Mouse (Mus musculus): Measurements from ENCODE around the gene Creb3l2.

The Creb3l2 gene

DNA sequence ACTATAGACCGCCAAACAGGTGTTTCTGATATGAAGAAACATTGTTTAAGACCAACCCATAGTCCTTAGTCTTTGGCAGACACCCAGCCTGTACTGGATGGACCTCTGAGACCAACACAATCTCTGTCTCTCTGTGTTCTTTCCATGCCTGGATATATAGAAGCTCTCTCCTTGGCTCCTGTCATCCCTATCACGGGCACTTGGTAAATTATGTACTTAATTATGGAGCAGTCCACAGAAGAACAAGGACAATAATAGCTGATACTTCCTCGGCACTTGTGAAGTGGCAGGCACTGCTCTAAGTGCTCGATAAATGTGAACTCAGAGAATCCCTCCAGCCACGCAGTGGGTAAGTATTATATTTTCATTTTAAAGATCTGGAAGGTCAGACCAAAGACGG lies 72.2 kb downstream of the Creb3l2 start:
- no peak for DNase-seq

DNA sequence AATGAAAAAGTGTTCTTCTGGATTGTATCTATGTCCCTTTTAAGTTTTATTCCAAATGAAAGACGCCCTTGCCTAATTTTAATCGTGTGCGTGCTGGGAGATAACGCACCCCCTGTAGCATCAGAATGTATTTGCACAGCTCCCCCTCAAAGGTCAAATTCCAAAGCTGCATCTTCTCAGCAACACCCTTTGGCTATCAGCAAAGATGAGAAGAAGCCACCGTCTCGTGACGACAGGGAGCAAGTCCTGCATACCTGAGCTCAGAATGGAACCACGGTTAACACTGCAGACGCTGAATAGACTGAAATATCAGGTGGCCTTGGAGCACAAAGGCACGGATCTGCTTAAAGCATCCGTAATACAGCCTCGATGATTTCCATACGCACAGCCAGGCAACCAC lies 73.7 kb downstream of the Creb3l2 start:
- DNase-seq = no peak

DNA sequence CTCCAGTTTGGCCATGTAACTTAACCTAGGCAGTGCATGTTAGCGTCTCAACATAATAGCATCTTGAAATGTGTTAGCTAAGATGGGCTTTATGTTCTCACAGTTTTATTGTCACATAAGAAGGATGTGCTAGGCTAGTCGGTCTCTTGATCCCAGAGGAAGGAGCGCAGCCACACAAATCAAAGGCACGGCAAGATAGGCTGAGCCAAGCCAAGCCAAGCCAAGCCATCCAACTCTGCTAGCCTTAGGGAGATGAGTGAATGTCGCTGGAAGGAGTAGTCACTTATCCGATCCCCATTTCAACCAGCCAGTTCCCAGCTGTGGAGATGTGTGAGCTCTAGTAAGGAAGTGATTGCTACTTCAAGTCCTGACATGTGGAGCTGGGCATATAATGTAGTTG lies 75.0 kb downstream of the Creb3l2 start:
- no peak for DNase-seq

DNA sequence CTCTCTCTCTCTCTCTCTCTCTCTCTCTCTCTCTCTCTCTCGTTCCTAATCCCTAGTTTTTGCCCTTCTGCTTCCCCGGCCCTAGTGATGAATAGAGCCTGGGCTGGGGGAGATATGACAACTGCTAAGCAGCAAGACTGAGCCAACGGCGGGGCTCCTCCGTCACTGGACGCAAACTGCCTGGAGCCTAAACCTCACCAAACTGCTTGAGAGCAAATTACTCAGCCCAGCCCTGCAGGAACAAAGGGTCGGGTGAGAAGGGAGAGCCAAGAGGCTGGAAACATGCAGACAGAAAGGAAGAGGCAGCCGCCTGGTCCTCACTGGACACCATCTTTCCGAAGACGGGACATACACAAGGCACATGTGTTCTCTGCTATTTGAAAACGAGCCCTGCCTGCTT lies 76.8 kb downstream of the Creb3l2 start:
- DNase-seq = no peak

DNA sequence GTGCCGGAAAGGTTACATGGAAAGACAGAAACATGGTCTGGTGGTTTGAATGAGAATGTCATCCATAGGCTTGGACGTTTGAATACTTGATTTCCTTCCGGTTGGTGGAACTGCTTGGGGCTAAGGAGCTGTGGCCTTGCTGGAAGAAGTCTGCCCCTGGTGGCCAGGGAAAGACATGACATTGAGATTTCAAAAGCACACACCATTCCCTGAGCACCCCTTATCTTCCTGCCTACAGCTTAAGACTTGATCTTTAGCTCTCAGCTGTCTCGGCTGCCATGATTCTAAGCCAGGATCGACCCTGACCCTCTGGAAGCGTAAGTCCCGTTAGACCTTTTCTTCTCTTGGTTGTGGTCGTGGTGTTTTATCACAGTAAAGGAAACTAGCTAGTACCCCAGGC lies 77.6 kb downstream of the Creb3l2 start:
- DNase-seq = no peak

DNA sequence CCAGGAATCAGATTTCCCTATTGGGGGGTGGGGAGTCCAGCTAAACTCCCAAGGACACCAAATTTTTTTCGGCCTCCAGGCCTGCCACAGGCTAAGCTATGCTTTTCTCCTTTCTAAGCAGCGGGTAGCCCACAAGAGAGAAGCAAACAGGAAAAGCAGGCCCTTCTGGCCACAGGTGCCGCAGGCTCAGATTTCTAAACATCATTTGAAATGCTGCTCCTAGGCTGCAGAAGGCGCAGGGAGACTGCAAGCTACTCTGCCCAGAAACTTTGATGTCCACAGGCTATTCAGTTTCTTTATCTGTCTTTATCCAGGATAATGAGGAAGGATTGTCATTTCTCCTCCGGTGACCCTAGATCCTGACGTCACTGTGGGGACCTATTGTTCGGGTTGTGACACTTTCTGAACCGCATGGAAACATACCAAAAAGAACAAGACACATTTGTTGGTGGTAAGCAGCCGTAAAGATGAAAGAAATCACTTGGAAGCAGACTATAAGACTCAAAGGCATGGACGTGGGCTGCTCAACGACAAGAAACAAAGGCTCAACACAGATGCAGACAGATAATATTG lies 81.0 kb downstream of the Creb3l2 start:
- no peak for DNase-seq

DNA sequence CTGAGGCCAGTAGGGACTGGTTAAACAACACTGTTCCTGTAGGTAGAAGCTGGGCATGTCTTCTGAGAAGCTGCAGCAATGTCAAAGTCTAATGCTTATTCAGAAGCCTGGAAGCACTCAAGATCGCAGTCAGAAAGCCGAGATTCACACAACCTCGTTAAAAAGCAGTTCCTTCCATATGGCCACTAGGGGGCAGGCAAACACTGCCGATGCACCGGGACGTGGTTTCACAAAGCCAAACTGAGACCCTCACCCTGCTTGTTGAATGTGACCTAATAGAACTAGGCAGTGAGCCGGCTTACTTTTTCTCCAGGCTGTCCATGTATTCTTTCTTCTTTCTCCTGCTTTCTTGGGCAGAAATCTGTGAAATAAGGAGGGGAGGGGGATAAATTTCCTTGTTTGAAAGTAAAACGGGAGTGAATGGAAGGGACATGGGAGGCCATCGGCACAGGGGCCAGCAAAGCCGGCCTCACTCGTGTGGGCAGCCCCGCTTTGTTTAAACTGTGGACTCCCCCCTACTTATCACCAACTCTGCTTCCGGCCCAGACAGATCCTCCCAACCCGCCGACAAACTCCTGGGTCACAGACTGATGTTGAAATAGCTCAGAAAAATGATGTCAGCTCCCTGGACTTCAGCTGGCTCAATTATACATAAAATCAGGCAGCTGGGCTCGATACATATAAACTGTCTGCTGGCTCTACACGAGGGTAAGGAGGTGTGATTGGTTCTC lies 87.3 kb downstream of the Creb3l2 start:
- DNase-seq = peak; percentile 56 to 70

DNA sequence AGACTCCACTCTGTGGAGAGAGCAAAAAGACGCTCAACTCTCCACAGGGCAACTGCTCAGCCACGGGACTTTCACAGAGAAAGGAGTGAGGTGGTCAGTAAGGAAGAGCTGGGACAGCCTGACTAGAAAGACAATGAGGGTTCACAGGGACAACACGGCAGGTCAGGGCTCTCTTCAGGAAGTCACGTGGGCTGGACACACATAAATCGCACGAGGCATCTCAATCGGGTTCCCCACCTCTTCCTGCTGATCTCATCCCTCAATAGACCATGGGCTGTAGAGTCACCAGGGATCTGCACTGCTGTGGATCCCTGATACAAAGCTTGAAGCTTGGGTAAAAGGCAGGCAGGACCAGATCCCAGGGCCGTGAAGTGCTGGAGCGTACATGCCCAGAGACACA lies 88.3 kb downstream of the Creb3l2 start:
- DNase-seq = no peak

DNA sequence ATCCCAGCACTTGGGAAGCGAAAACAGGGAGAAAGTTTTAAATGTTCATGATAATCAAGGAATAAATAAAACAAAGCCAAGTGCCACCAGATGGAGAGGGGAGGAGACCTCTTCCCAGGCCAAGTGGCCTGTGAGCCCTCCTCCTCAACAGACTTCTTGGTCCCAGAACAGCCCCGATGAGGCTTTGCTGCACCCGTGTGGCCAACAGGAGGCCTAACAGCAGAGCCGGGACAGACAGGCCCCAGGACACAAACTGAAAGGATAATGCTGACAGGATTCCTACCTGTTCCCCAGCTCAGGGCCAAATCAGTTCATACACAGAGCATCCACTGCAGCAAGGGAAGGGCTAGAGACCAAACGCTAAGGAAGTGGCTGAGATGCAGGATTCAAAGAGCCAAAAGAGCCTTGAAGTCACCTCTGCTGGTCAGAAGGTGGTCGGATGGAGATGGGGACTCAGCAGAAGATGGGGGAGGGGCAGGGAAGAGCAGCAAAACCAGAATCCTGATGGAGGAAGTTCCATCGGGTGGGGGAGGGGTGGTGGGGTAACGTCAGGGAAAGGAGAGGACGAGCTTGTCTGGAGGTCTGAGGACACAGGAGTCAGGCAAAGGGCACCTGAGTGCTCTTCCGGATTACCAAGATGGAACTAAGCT lies 90.1 kb downstream of the Creb3l2 start:
- peak; percentile 75 to 83 for DNase-seq

DNA sequence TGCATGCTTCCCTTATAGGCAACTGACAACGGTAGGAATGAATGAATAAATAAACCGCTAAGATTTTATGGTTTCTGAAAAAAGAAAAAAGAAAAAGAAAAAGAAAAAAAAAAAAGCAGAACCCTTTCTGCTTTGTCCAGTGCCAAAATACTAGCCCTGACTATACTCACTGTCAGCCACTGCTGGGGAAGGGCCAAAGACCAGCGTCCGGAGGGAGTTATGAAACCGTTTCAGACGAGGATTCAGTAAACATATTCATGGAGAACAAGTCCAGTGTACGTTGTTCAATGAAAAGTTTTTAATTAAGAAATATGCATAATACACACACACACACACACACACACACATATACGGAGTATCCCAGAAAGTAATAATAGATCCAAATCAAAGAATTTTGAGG lies 91.6 kb downstream of the Creb3l2 start:
- no peak for DNase-seq

DNA sequence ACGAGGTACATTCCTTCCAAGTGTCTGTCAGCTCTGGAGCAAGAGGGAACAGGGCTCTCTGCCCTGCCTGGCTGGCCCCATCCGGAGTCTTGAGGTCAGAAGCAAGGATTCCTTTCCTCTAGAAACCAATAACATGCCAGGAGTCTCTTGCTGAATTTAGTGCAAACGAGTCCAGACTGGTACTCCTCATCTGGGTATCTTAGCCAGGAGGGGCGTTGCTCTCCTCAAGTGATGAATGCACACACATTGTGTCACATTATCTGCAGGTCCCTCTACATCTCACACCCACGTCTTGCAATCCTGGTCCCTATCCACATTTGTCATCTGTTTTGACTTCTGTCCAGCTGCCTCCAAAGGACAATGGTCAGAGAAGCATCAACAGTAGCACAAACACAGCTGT lies 94.3 kb downstream of the Creb3l2 start:
- DNase-seq = no peak

DNA sequence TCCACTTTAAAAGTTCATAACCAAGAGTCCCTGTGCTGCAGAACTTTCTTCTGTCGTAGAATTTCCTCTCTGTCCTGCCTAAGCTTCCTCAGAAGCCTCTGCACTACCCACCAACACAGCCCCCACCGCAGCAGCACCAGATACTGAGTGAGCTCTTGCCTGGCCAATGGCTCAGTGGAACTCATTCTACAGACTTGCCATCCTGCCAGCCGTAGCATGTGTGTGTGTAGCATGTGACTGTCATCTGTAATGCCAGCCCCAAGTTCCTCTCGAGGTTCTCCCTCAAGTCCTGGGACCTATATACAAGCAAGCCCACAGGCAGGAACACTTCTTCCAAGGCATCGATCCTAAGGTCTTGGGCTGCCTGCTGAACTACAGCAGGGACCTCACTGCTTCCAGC lies 103.9 kb downstream of the Creb3l2 start:
- DNase-seq = peak in 1 of 2 experiments; percentile 2

DNA sequence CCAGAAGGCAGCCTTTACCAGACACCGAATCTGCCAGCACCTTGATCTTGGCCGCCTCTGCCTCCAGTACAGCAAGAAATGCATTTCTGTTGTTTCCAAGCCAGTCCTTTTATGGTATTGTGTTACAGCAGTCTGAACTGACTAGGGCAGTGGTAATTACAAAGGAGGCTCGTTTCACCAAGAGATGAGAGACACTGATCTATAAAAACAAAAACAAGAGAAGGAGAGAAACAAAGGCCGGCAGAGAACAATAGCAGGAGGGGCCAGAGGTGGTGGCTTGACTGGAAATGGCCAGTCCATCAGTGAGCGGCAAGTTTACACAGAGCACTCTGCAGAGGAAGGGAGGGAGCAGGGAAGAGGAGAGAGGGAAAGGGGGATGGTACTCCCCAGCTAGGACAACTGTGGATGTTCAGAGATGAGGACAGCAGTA lies 105.1 kb downstream of the Creb3l2 start:
- DNase-seq = no peak

DNA sequence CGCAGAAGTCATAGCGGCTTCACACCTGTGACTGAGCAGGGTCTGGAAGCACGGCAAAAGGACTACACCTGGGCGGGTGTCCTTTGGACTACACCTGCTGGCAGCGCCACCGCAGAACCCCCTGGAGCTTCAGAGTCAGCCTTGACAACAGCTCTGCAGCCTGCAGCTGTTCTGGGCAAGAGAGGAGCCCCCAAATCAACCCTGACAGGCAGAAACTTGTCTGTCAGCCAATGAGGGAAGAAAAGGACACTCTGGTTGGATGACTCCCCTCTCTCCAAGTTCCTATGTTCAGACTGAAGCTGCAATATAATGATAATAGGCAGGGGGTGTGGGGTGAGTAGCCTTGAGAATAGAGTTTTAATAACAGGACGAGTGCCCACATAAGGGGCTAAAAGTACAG lies 105.6 kb downstream of the Creb3l2 start:
- DNase-seq = no peak

DNA sequence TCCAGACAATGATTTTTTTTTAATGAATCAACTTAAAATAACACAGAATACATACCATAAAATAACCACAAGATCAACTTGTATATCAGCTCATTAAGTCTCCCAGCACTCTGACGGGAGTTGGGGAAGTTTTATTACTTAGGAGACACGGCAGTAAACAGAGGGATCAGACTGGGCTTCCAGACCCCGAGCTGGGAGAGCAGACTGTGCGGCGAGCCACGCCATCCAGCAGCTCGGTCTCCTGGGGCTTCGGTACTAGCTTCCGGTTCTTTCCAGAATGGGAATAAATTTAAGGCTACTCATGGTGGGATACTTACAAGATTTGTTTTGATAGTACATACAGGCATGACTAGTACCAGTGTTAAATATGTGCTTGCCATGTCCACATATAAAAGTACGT lies 109.1 kb downstream of the Creb3l2 start:
- no peak for DNase-seq

DNA sequence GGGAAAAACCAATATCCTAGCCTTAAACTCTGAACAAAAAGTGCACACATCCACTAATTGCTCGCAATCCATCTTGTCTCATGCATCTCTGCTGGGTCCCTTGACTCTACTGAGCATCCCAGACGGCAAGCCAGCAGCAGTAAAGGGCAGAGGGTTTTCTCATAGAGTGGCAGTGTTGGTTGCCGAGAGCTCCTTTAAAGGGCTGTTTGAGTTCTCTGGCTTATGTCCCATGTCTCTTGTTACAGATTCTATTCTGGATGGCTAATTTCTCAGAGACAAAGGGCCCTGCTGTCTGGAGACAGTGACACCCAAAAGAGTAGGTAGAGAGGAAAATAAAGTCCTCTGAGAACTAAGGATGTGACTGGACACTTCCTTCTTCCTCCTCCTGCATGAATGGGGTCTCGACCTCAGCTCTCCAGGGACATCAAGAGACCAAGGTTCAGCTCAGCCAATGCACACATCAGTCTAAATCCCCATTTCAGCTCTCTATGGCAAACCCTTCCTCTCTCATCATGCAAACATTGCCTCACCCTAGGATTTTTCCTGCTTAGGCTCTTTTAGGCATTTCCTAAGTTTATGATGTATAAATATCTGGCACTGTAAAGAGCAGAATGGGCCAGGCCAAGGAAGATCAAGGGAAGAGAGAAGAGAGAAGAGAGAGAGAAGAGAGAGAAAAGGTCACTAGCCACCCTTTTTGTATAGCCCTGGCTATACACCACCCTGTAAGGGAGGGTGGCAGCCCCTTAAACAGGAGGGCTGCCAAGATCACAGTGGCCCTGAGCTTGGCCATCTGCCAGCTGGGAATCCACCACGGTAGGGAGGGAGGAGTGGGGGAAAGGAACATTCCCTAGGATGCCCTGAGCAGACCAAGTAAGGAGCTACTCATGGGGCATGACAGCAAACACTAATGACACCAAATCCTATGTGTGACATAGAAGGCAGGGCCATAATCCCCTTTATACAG lies 111.8 kb downstream of the Creb3l2 start:
- DNase-seq = peak in 1 of 2 experiments; percentile 30

DNA sequence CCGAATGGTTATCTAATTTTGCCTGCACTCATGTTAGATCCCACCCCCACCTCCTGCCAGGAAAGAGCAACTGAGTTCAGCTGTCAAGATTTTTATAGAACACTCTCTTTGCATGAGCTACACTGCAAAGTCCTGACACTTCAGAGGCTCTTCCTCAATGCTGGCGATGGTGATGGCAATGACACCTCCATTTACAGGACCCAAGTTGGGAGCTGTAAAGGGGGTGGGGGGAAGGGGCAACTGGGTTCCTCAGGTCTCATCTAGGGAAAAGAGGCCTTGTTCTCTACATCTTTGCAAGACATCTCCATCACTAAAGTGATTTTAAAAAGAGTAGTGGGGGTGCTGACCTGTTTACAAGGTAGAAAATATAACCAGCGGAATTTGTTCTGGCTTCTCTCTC lies 112.6 kb downstream of the Creb3l2 start:
- no peak for DNase-seq

DNA sequence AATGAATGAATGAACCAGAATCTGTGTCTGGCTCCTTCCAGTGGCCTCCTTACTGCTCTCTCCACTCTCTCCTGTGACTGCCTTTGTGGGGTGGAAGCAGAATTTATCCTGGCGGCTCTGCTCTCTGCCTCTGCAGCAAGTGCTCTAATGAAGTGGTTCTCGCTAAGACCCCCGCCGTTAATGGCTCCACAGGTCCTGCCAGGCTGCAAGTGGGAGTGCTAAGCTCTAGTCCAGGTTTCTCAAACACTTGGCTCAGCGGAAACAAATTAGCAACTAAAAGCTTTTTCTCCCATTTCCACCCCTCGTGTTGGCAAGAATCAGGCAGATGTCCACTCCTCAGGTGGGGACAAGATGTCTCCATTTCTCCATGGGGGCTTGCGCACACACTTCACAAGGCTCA lies 113.3 kb downstream of the Creb3l2 start:
- DNase-seq = no peak

DNA sequence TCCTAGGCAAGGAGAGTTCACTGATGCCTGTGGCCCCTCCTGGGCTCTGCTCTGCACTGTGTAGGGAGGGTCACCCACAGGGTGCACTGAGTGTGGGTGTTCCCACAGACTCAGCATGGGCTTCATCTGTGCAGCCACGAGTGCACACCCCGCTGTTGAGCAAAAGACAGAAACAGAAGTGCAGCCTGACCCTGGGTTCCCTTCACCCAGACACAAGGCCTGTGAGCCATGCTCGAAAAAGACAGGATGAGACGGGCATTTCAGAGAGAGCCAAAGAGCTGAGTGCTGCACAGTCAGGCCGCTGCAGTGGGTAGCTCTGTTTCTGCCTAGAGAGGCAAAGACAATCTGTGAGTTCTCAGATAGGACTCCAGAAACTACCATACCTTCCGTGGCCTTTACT lies 114.4 kb downstream of the Creb3l2 start:
- DNase-seq = no peak

DNA sequence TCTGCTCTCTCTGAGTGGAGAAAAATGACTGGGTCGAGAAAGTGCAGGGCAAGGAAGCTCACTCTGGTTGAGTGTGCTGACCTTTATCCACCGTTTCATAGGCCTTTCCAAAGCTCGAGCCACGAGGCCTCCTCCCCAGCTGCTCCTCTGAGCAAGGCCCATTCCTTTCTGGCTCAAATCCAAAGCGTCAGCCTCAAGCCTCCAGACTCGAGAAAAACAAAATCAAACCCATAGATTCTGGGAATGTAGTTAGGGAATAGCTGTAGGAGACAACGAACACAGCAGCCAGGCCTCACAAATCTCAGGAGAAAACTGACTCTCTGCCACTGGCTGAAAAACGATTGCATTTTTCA lies 115.4 kb downstream of the Creb3l2 start:
- DNase-seq = peak in 1 of 2 experiments; percentile 34

DNA sequence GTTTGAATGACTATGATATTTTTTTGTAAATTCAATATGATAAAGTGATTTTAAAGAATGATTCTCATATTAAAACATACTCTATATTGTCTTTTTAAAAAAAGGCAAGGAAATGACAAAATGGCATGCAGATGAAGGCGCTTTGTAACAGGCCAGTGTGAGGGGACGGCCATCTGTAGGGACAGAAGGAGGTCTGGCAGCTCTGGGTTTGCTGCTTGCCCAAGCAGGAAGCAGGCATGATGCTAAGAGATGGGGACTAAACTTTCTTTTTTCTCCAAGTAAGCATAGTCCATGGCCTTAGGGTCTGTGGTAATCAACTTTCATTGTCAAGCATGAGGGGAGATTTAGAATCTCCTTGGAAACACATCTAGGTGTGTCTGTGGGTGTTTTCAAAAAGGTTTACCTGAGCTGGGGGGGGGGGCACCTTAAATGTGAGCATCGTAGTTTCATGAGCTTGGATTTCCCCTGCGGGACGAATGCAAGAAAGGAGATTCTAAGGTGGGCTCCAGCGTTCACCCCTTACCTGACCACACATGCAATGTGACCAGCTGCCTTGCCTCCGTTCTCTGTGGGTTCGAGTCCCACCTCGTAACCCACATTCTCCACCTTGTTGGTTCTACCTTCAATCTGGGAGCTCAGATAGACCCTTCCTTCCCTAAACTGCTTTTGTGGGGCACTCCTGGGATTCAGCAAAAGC lies 115.9 kb downstream of the Creb3l2 start:
- DNase-seq = peak; percentile 32 to 50

DNA sequence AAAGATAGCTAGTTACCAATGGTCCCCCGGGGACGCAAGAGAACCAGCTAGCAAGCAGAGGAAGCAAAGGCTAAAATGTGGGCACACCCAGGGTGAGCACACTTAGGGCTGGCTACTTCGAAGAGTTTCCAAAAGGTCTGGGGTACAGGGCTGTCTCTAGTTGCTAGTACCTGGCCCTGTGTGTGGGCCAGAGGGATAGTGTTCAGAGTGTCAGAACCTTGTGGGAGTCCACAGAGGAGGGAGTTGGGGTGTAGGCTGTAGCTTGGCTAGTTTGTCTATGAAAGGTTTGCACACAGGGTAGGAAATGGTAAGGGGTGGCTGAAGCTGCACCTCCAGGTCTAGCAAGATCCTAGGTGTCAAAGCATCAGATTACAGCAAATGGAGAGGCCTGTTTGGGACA lies 116.9 kb downstream of the Creb3l2 start:
- DNase-seq = no peak

DNA sequence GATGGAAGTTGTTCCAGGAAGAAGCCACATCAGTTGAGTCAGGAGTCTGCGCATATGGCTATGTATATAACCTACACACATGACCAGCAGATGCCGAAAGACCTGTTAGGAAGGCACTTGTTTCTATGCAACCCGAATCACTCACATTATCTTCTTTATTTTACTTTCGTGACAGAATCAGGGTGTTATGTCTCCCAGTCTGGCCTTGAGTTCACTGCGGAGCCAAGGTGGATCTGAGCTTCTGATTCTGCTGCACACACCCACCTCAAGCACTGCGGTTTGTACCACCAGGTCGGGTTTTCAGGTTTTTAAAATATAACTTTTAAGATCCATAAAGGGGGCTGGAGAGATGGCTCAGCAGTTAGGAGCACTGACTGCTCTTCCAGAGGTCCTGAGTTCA lies 119.3 kb downstream of the Creb3l2 start:
- no peak for DNase-seq

Measured in cerebellum, postnatal 25 days (tissue).